Mouse (Mus musculus): ENCODE data around the gene Tceal7. TPM values are rescaled to one million over a fixed set of nuclear protein-coding genes. Genes with fewer than 3 reads are reported as not detected.
"Not testable (repeated sequence)": the region's sequence is repeated elsewhere in the genome, so short reads cannot be mapped to it uniquely, and the experiment has no call there.

Gene Tceal7
- 1 to 10 TPM in 3 of 4 experiments, under 1 TPM in 1; 0.67 to 2.5 (median 2.0) TPM for total RNA-seq (2022)

DNA sequence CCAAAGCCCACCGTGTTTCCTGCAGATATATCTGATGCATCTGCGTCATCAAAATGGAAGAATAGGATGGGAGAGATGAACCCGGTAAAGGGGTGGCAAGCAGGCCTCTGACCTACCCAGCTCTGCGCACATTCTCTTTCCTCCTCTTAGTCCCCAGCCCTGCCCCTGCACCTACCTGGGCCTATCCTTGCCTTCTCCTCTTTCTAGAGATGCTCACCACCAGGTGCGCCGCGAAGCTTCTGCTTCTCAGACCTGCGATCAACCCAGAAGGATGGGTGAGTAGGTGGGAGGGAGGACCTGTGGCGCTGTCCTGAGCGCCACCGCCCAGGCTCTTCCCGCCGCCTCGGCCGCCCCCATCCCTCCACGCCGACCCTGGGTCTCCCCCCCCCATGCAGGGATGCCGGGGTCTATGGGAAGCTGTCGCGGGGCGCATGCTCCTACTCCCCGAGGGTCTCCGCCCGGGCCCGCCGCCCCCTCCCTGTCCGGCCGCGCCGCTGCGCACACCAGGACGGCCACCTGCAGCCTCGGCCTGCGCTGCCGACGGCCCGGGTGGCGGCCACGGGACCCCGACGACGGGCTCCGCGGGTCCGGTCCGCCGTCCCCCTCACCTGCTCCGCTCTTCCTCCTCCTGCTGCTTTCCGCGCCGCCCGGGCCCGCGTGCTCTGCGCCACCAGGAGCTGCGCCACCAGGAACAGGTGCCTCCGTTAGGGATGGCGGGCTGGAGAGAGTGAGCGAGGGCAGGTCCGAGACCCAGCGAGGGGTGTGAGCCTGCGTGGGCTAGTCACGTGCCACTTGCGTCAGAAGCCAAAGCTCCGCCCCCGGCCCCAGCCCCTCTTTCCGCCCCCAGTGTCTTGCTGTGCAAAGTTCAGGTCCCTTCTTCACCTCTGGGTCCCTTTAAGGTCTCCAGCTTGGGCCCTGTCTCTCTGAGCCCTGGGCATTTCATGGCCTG lies at the start of gene Tceal7, which contains the start of gene Bex1:
Tceal7 (plus strand) TSS at position 51 of the 949 bp plus-strand sequence.
Bex1 (minus strand) TSS at position 785 of the 949 bp plus-strand sequence.
- not testable (repeated sequence) for DNase-seq (ENCODE audit: low spot score in 2 of 2)

DNA sequence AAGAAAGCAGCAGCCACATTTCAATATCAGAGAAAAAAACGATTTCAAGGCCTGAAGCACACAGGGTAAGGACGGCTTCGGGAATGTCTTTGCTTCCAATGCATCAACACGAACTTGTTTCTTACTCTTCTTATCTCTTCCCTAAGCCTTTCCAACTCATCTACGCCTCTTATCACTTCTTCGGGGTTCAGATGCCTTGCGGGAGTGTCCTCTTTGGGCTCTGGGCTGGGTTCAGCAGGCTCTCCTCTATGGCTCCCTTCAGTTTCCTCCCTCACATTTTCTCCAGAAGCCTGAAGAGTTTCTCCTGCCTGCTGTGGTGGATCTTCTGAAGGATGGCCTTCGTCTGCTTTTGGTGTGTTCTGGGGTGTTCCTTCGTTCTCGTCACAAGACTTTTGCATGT lies 44.0 kb upstream of the Tceal7 start:
- no peak for DNase-seq (ENCODE audit: low spot score in 2 of 2)

DNA sequence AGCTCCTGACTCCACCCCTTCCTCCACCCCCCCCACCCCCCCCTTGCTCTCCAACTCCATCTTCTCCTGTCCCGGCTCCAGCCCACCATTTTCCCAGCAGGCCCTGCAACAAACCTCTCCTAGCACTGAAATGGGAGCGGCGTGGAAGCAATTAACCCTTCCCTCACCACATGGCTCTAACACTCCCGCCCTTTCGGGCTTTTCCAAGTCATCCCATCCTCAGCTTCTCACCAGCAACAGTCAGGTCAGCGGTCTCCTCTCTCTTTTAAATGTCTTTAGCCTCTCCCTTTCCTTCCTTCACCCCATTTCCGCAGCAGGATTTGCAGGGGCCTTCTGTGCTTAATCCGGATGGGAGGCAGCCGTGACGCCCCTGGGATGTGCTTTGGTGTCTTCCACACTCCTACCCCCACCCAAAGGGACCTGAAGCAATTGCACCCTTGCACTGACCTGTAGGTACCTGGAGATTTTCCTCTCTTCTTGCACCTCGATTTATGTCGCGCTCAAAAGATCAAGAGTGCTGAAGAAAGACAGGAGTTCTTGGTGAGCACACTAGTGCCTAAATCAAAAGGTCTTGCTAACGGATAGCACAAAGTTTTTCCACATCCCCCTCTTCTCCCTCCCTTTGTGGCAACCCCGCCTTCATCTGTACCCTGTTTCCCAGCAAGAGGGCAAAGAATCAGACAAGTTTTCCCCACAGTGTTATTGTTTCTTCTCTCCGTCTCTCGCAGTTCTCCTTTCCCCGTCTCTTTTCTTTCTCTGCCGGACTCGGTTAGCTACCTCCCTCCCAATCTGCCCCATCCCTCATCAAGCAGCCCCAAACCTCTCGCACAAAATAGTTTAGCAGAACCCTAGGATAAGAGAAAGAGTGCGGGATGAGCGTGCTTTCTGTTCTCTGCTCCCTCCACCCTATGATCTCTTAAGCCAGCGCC lies 43.1 kb upstream of the Tceal7 start:
- DNase-seq (ENCODE audit: low spot score in 2 of 2): peak; percentile 22 to 34

DNA sequence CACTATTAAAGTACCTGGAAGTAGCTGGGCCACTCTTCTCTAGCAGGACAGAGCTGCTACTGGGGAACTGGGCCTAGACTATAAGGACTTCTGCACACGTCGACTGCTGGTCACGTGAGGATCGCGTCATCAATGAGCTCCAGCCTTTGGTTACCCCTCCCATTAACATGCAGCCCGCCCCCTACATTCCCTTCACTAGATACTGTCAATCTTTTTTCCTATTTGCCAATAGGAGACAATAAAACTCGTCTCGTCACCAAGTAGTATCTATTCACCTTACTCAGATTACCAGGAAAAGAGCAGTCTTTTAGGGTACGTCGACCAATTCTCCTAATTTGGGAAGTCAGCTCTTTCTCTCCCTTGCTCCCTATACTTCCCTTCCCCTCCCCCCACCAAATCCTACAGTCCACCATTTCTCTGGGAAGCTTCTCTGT lies 42.4 kb upstream of the Tceal7 start, which contains the start of gene Tceal8:
Tceal8 (minus strand) TSS at position 225 of the 434 bp plus-strand sequence.
- DNase-seq (ENCODE audit: low spot score in 2 of 2): peak; percentile 72 to 83

DNA sequence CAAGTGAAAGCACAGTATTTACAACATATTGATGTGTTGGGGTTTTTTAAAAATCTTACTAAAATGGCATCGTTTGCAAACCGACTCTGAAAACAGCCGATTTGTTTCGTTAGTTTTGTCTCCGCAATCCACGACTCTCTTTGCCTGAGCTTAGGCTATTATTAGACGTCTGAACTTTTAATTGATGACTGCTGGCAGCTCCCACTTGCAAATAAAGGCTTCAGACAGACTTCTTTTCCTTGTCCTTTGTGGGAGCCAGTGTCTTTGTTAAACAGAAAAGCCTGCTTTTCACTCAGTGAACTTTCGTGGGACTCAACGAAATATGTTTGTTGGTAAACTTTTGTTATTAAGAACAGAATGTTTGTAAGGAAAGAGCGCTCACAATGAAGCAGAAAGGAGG lies 41.8 kb upstream of the Tceal7 start:
- no peak for DNase-seq (ENCODE audit: low spot score in 2 of 2)

DNA sequence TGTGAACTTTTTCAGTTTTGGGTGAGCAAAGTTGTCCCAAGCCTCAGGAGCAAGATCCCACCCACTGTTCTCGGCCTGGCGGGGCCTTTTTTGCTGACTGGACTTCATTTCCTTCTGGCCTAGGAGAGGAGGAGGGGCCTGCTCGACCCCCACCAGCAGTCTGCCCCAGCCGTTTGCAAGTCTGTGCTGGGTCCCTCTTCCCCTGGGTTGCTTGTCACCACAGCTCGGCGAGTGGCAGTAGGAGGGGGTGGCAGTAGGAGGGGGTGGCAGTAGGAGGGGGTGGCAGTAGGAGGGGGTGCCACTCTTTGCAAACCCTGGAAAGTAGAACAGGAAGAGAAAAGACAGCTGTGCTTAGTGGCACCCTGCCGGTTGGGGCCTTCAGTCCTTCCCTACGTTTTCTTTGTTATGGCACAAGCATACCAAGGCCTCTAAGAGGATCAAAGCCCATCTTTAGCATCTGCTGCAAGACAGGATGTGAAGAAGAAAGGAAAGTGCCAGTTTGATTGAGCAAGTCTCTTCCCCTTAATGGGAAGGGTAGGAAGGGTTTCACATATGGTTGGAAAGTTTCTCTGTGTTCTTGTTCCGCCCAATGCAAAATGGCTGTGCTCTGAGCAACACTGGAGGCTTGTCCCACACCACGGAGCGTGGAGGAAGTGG lies 33.6 kb upstream of the Tceal7 start:
- no peak for DNase-seq (ENCODE audit: low spot score in 2 of 2)

DNA sequence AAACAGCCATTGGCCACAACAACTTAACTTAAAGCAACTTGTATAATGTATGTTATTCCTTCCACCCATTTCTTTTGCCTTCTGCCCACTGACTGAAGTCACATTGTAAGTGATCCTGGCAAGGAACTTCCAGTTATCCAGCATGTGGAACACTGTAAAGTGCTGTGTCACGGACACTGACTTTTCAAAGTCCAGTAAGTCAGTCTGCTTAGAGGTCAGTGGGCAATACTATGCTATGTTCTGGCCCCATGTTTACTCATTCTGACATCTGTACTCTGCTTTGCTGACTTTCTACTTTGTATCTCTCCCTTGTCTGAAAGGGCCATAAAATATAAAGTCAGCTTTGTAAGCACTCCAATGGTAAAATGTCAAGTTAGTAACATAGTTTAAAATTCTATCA lies 31.5 kb upstream of the Tceal7 start:
- DNase-seq (ENCODE audit: low spot score in 2 of 2): no peak

DNA sequence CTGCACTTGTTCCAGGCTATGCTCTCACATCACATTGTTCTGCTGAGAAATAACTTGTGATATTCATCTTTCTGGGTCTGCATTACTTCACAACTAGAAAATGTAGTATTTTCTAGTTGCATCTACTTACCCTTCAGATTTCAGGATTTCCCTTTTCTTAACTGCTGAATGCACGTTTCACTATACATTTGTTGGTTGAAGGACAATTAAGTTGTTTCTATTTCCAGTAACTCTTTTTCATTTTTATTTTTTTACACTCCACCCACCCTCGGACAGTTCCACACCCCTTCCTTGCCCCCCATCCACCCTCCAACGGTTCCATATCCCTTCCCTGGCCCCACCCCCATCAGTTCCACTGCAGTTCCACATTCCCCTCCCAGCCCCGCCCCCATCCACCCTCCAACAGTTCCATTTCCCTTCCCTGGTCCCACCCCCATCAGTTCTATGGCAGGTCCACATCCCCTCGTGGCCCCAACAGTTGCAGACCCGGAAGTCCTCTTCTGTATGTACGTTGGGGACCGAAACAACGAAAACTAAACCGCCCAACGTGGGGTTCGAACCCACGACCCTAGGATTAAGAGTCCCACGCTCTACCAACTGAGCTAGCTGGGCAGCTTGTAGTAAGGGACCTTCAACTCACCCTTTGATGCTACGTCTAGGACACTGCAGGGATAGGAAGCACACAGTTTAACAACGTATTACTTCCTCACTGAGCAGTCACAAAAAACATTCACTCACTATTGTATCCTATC lies 19.2 kb upstream of the Tceal7 start:
- DNase-seq (ENCODE audit: low spot score in 2 of 2): no peak

DNA sequence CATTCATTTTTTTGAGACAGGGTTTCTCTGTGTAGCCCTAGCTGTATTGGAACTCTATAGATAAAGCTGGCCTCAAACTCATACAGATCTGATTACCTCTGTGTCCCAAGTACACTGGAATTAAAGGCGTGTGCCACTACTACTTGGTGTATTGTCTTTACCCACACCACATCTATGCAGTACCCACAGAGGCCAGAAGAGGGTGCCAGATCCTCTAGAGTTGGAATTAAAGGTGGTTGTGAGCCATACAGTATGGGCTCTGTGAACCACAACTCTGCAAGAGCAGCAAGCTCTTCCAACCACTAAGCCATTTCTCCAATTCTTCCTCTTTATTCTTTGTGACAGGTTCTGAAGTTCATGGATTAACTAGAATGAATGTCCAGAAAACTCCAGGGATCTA lies 17.7 kb upstream of the Tceal7 start:
- DNase-seq (ENCODE audit: low spot score in 2 of 2): no peak

DNA sequence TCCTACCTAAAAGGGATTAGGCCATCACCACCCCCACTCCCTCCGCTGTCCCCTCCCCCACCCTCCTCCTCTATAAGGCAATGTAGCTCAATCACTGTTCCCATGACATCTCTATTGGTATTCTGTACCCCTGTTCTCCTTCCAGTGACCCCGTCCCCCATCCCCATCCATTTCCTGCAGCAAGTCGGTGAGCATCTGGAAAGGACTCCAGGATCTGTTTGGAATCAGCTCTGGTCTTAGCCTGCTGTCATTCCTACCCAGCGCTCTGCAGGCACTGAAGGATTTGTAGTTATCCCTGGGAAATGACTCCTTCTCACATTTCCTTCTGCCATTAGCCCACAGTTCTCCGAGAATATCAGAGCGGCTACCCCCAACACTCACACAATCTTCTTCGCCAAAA lies 11.3 kb upstream of the Tceal7 start:
- DNase-seq (ENCODE audit: low spot score in 2 of 2): no peak

DNA sequence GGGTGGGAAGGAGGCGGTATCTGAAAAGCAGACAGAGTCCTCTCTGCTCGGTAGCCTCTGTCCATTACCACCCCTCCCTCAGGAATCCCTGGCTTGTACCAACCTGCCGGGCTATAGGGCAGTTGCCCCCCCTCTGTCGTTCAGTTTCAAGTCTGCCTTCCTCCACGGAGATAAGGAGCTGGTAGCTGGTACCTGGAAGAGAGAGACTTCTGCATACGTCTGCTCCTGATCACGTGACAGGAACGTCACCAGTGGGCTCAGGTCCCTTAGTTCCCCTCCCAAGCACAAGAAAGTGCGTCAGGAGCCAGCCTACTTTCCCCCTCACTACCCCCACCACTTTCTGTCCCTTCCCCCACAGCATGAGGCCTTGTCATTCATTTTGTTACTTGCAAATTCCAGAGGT lies 10.9 kb upstream of the Tceal7 start, which contains the start of gene Tceal5:
Tceal5 (minus strand) TSS at position 213 of the 403 bp plus-strand sequence.
- DNase-seq (ENCODE audit: low spot score in 2 of 2): peak; percentile 36 to 51

DNA sequence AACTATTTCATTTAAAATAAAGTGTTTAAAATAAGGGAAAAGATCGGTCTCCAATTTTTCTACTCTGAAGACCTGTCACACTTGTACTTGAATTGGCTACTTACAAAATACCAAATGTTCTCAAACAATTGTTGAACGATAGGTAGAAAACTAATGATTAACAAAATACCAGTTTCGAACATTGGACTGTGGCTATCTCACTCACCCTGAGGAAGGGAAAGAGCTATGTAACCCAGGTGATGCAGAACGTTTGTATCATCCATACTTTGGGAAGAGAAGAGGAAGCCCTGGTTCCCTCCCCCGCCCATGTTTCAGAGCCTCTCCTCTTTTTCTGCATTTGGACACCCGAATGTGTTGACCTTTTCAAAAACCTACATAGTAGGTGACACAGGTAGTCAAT lies 10.2 kb upstream of the Tceal7 start:
- DNase-seq (ENCODE audit: low spot score in 2 of 2): no peak

DNA sequence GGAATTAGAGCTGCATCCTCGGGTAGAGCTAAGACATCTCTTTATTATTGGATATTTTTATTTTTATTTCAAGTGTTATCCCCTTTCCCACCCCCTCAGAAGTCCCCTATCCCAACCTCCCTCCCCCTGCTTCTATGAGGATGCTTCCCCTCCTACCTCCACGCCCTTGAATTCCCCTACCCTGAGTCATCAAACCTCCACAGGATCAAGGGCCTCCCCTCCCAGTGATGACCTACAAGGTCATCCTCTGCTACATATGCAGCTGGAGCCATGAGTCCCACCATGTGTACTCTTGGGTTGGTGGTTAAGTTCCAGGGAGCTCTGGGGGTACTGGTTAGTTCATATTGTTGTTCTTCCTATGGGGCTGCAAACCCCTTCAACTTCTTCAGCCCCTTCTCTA lies 1.2 kb upstream of the Tceal7 start:
- no peak for DNase-seq (ENCODE audit: low spot score in 2 of 2)

DNA sequence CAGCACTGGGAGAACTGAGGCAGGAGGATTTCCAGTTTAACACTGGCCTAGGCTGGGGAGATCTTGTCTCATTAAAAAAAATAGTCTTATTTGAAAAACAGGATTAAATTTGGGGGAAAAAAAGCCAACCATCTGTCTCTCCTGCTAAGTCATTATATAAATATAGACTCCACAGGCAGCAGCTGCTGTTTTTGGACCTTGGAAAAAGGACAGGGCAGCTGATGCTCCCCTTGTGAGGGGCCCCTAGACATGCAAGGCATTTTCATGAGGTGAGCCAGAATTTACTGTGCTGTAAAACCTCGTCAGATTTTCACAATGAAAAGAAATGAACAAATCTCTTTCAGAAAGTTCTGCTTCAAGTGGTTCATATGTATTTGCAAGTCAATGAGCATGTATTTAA lies 1.7 kb downstream of the Tceal7 start:
- DNase-seq (ENCODE audit: low spot score in 2 of 2): no peak

DNA sequence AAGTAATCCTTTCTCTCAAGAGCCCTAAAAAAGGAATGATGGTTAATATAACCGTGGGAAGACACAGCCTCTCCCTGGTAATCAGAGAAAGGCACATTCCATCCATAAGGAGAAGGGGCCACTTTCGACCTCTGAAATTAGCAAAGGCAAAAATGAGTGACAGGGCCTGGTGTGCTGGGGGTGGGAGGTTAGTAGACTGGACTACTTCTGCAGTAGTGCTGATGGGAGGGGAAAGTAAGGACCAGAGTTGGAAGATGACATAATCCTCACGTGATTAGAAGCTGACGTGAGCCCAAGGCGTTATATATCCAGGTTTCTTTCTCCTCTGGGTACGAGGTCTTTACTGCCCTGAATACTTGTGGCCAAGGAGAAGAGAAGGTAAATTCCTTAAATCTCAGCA lies 9.1 kb downstream of the Tceal7 start:
- no peak for DNase-seq (ENCODE audit: low spot score in 2 of 2)

DNA sequence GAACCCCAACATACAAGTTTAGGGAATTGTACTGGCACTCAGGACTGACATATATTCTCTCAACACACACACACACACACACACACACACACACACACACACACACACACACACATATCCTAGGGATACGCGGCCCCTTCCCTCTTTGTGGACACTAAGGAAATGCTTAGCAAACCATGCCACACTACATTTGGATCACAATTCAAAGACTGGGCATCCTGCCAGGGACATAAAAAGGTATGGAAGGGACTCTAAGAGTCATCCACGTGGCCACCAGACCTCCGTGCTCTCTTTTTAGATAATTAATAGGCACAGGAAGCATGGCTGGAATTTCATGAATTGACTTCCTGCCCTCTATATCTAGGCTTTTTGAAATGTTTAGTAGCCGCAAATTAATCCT lies 13.2 kb downstream of the Tceal7 start:
- no peak for DNase-seq (ENCODE audit: low spot score in 2 of 2)

DNA sequence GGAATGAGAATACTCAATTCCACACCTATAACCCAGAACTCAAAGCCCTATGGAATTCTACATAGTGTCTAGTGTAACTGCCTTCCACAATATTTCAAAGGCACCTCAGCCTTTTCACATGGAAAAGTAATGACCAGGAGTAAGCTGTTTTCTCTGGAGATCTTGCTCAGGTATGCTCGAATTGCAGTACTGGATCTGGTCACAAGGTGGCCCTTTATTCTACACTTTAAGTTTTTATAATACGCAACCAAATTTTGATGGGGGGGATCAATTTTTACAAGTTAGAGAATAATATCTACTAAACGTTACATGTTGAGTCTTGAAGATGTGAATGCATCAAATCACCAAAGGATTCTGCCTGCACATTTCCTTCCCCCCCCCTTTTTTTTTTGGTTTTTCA lies 23.5 kb downstream of the Tceal7 start:
- DNase-seq (ENCODE audit: low spot score in 2 of 2): peak in 1 of 2 experiments; percentile 36

DNA sequence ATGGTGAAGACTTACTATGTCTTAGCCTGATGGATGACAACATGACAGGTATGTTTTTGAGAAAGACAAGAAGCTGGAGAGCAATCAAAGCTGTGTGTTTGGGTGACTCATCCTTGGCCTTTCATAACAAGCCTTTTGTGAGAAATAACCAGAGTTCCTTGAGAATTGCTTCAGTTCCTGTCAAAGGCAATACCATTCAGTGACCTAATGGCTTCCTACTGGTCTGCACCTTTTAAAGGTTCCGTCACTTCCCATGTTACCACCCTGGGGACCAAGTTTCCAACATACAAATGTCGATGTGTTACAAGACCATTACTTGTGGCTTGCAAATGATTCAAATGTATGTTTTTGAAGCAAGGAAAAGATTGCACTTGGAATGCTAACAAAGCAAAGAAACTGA lies 28.6 kb downstream of the Tceal7 start:
- no peak for DNase-seq (ENCODE audit: low spot score in 2 of 2)

DNA sequence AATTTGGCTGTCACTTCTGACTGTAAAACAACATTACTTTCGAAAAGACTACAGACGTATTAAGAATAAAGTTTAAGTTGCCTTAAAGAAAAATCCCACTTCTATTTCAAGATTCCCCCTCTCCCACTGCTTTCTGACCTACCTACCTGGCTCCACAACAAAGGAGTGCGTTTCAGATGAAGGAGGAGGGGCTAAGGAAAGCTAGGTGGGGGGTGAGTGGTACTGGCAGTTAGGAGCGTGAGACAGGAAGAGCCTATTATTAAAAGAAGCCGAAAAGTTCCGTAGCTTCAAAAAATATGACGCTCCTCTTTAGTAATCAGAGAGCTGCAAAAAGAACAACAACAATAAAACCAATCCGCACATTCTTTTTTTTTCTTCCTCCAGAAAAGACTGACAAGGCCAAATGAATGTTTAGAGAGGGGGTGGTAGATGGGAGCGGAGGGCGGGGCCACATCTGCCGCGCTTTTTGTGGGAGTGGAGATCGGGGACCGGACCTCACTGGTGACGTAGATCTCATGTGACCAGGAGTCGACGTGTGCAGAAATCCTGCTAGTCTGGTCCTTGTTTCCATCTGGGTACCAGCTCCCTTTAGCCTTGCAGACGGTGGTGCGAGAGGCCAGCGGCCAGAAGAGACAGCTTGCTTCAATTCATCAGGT lies 30.1 kb downstream of the Tceal7 start, which contains the start of gene Tceal9:
Tceal9 (plus strand) TSS at position 506 of the 656 bp plus-strand sequence.
- DNase-seq (ENCODE audit: low spot score in 2 of 2): peak; percentile 59
